Mouse (Mus musculus): Measurements from ENCODE around the gene Zkscan3. TPM values are rescaled to one million over a fixed set of nuclear protein-coding genes. Genes with fewer than 3 reads are reported as not detected.
A peak's percentile ranks its signal among the peaks of the same experiment; 100 is the strongest.
"Not testable (repeated sequence)": the region's sequence is repeated elsewhere in the genome, so short reads cannot be mapped to it uniquely, and the experiment has no call there.

Zkscan3 gene
- total RNA-seq, 4 experiments from 2014 or later = 31.7 to 41.8 (median 35.8) TPM

- no peak for DNase-seq (ENCODE audit: low spot score in 2 of 2)
Measured at GRCm38 (mm10) chr13:21397486-21397885, 5.1 kb downstream of the Zkscan3 start.

GRCm38 (mm10) chr13:21396048-21396447, 6.5 kb downstream of the Zkscan3 start:
- DNase-seq (ENCODE audit: low spot score in 2 of 2) = not testable (repeated sequence)

DNA sequence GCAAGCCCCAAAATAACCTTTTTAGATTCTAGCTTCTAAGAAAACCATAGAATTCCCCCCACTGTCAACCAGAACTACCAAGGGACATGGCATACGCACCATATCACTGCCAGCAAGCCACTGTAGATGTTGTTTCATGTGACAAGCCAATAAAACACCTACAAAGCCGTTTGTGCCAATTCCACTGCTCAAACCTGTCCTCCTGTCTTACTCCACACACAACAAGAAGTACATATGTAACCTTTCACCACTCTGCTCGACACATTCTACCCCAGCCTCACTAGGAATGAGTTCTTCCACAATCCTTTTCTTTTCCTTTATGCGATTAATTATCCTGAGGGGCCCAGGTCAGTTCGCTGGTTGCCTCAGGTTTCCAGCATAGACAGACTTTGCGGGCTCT, 6.9 kb downstream of the Zkscan3 start:
- no peak for DNase-seq (ENCODE audit: low spot score in 2 of 2)

- DNase-seq (ENCODE audit: low spot score in 2 of 2) = no peak
Measured at GRCm38 (mm10) chr13:21395211-21395610, 7.3 kb downstream of the Zkscan3 start.

- no peak for DNase-seq (ENCODE audit: low spot score in 2 of 2)
Measured at GRCm38 (mm10) chr13:21377773-21378172, 24.8 kb downstream of the Zkscan3 start.

DNA sequence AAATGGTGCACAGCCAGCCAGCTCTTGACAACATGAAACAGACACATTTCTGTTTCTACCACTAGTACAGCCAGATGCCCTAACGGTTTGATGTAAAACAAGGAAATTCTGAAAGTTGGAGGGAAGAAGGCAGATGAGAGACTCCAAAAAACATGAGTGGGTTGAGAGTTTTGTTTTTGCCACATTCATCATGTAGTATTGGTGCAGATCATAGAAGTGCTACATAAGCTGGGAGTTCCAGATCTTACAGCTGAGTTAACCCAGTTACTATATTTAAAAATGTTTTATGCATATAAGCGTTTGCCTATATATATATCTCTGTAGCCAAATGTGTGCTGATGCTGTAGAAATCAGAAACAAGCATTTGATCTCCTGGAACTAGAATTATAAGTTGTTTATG, 29.9 kb downstream of the Zkscan3 start:
- no peak for DNase-seq (ENCODE audit: low spot score in 2 of 2)

DNA sequence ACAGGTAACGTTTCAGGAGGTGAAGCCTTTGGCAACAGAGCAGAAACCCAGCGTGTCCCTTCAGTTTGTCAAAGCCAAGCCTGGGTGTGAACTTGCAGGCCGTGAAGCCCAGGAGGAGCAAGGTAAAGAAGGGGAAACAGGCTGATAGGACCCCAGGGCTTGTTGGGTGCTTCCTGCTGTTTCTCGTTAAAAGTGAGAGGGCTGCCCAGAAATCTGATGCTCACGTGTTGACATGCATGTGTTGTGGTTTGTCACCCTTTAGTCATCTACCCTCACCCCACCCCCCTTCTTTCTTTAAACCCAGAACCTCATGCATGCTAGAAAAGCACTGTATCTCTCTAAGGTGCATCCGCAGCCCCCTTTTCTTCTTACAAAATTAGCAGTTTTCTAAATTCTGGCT, 35.9 kb downstream of the Zkscan3 start:
- DNase-seq (ENCODE audit: low spot score in 2 of 2) = no peak

- no peak for DNase-seq (ENCODE audit: low spot score in 2 of 2)
Measured at GRCm38 (mm10) chr13:21363719-21364118, 38.8 kb downstream of the Zkscan3 start.

DNA sequence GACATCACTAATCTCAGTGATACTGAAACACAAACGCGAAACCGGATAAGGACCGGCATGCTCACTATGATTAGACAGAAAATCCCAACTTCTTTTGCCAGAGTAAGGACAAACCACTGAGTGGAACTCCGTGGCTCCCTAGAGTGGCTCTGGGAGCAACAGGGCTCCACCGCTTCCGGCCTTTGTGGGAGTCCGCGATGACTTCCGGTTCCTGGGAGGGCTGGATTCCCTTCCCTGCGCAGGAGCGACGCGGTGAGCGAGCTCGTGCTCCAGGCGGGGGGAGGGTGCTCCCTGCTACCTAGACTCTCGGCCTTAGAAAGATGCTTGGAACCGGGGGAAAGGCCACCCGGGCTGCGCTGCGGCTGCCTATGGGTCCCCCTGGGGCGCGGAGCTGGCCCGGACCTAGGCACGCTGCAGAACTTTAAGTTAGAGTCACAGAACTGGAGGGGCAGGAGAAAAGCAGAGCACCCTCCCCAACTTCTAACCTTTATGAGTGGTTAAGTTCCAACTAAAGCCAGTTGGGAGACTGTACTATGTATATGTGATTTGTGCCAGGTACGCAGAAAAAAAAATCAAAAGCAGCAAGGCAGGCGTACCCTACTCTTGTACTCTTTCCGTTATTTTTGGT, 39.8 kb downstream of the Zkscan3 start, which contains the start of gene Zscan12:
Zscan12 (plus strand) TSS at position 200 of the 628 bp plus-strand sequence.
- DNase-seq (ENCODE audit: low spot score in 2 of 2) = peak; percentile 69 to 90

DNA sequence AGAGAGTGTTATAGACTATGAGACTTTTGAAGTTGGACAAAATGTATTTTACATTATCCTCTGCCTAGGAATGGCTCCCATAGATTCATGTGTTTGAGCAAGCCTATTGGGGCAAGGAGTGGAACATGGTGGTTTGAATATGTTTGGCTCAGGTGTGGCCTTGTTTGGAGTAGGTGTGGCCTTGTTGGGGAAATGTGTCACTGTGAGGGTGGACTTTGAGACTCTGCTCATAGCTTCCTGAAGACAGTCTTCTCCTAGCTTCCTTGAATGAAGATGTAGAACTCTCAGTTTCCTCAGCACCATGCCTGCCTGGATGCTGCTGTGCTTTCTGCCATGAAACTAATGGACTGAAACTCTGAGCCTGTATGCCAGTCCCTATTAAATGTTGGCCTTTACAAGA, 52.0 kb downstream of the Zkscan3 start:
- DNase-seq (ENCODE audit: low spot score in 2 of 2) = no peak

DNA sequence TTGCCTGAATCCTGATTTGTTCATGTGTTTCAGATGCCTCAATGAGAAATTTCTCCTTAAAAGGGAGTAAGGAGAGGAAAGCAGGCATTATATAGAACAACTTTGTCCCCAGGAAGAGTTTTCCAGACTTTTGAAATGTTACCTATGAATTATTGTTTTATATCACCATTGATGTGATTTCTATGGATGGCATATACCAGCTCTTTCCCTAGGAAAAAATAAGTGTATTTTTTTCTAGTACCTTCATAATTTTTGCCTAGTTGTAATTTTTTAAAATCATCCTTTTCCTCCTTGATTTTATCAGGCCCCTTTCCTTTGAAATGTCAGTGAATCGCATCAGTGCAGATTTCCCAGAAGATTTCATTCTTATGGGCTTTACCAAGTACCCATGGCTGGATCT, 55.9 kb downstream of the Zkscan3 start, which contains the start of gene Olfr1367:
Olfr1367 (plus strand) TSS at position 301 of the 400 bp plus-strand sequence.
- no peak for DNase-seq (ENCODE audit: low spot score in 2 of 2)

Small RNA genes within 50 kb of the gene (microRNA-seq; reads per million reads assigned to microRNA genes)
- gene Mir1896 (0 to 0.44 reads per million in 2 experiments), gene Mir6942 (0 to 0.63 reads per million in 2 experiments)

Other genes with a start within 250 kb of the Zkscan3 start
- gene Trim27, start 223.3 kb downstream of the Zkscan3 start, total RNA-seq (2022) = 10 to 100 TPM; 34.1 to 39.5 (median 35.3) TPM
- gene Gpx5, start 110.0 kb downstream of the Zkscan3 start, total RNA-seq (2022) = not detected
- gene Gpx6, start 90.6 kb downstream of the Zkscan3 start, total RNA-seq (2022) = 1 to 10 TPM in 1 of 4 experiments, under 1 TPM in 3; 0.28 to 1.4 (median 0.59) TPM
- not detected for gene Olfr1367, start 55.8 kb downstream of the Zkscan3 start, total RNA-seq (2022)
- 1 to 10 TPM; 6.7 to 8.8 (median 7.8) TPM for gene Zscan12, start 39.9 kb downstream of the Zkscan3 start, total RNA-seq (2022)
- gene Pgbd1, start 38.3 kb upstream of the Zkscan3 start, total RNA-seq (2022) = 1 to 10 TPM; 1.4 to 1.9 (median 1.6) TPM
- 10 to 100 TPM; 52.1 to 59.4 (median 55.5) TPM for gene Zscan26, start 51.0 kb upstream of the Zkscan3 start, total RNA-seq (2022)
- gene Nkapl, start 65.8 kb upstream of the Zkscan3 start, total RNA-seq (2022) = 1 to 10 TPM in 2 of 4 experiments, under 1 TPM in 2; 0.59 to 1.5 (median 0.84) TPM
- 1 to 10 TPM; 5.1 to 6.2 (median 5.8) TPM for gene Zkscan4, start 76.2 kb upstream of the Zkscan3 start, total RNA-seq (2022)
- gene Gm10065, start 76.7 kb upstream of the Zkscan3 start, total RNA-seq (2022) = not detected
- gene AK157302, start 92.5 kb upstream of the Zkscan3 start, total RNA-seq (2022) = 10 to 100 TPM; 15.4 to 22.7 (median 19.3) TPM
- gene Gm11273, start 98.7 kb upstream of the Zkscan3 start, total RNA-seq (2022) = 10 to 100 TPM; 39.0 to 60.7 (median 52.2) TPM
- 10 to 100 TPM; 16.2 to 16.5 (median 16.3) TPM for gene Zkscan8, start 128.4 kb upstream of the Zkscan3 start, total RNA-seq (2022)
- not detected for gene Olfr1366, start 140.1 kb upstream of the Zkscan3 start, total RNA-seq (2022)
- gene Olfr1535, start 157.1 kb upstream of the Zkscan3 start, total RNA-seq (2022) = not detected
- gene Olfr1364, start 179.0 kb upstream of the Zkscan3 start, total RNA-seq (2022) = not detected
- gene Olfr1362, start 211.3 kb upstream of the Zkscan3 start, total RNA-seq (2022) = not detected
- not detected for gene Olfr11, start 239.8 kb upstream of the Zkscan3 start, total RNA-seq (2022)

All from left cerebral cortex, adult 8-10 months (tissue).